Mouse (Mus musculus) hindbrain, embryonic 13.5 days (tissue): Measurements from ENCODE around the gene Matn4. TPM values are rescaled to one million over a fixed set of nuclear protein-coding genes. Genes with fewer than 3 reads are reported as not detected.

Experiments used
- ATAC-seq: fragments of 200-750 bp; cut with Nextera tagmentation; 2 replicates; pipeline ENCODE4 v1.8.0; 2017; ENCODE audit warnings: moderate TSS enrichment; ENCODE audit not compliant: low FRiP score
- H3K27ac ChIP-seq: fragments of 300-500 bp; sonication (generic); 2 replicates; pipeline ENCODE4 v1.5.1; 2015; ENCODE audit warnings: inconsistent platforms, mild to moderate bottlenecking, moderate library complexity
- H3K27me3 ChIP-seq: fragments of 300-500 bp; sonication (generic); 2 replicates; pipeline ENCODE4 v1.6.1; 2015; ENCODE audit warnings: mild to moderate bottlenecking, inconsistent platforms
- H3K36me3 ChIP-seq: fragments of 300-500 bp; sonication (generic); 2 replicates; pipeline ENCODE4 v1.6.1; 2015; ENCODE audit warnings: mild to moderate bottlenecking, inconsistent platforms
- H3K4me1 ChIP-seq: fragments of 300-500 bp; sonication (generic); replicated peaks from 2 replicates; pipeline ENCODE4 v1.6.1; 2015; ENCODE audit warnings: inconsistent platforms
- H3K4me2 ChIP-seq: fragments of 300-500 bp; sonication (generic); 2 replicates; pipeline ENCODE4 v1.6.1; 2015; ENCODE audit warnings: inconsistent platforms, mild to moderate bottlenecking, moderate library complexity
- H3K4me3 ChIP-seq: fragments of 300-500 bp; sonication (generic); 2 replicates; pipeline ENCODE4 v1.5.1; 2015; ENCODE audit warnings: mild to moderate bottlenecking, inconsistent platforms
- H3K9ac ChIP-seq: fragments of 300-500 bp; sonication (generic); 2 replicates; pipeline ENCODE4 v1.6.1; 2015; ENCODE audit warnings: mild to moderate bottlenecking, inconsistent platforms
- H3K9me3 ChIP-seq: fragments of 300-500 bp; sonication (generic); 2 replicates; pipeline ENCODE4 v1.6.1; 2016; ENCODE audit warnings: inconsistent platforms
- WGBS: fragments of 180-500 bp; shearing (Covaris S2); methylation state at CpG from one replicate; pipeline ENCODE4 v1.1.7; 2015; 5-methylcytosine and 5-hydroxymethylcytosine counted together
- polyA plus RNA-seq: library from polyadenylated mRNA; unstranded; fragments of >200 nt; fragmentation: Nextera tagmentation; extraction: Ambion mirVana; gene quantifications from 2 replicates; pipeline ENCODE4 v1.2.1, GENCODE M21; 2015

Gene Matn4
- polyA plus RNA-seq, 1 experiment from 2014 or later, result 2.3 TPM

DNA sequence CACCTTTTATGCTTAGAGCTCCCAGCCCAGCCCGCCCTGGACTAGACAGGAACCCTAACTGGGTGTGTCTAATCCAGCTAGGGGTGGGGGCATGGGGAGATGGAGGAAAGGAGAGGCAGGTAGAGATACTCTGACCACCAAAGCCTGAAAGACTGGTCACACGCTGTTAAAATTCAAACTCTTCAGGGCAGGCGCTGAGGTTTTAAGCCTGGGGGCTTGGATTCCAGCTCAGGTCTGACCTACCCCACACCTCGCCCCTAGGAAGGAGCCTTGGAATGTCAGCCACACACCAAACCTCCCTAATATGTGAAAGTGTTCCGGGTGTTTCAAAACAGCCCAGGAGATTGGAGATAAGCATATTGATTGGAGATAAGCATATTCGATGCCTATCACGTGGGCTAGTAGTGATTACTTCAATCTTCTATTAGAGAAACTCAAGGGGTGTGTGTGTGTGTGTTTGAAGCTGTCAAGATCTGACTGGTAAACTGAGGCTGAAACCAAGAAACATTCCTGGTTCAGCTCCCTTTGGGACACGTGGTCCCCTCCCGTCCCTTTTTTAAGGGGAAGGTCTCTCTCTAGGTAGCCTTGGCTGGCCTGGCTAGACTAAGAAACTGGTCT lies 28.4 kb upstream of the Matn4 start:
- peaks cover 9% of the 10 kb centered on the region; the same call in 1 of the 2 replicates for H3K27me3 ChIP-seq

GRCm38 (mm10) chr2:164432541-164433191 lies 27.7 kb upstream of the Matn4 start:
- Histone ChIP-seq H3K27me3 (peaks cover 9% of the 10 kb centered on the region; the same call in 1 of the 2 replicates), H3K4me3 (no peak overlapping the region), H3K27ac (no peak overlapping the region), H3K36me3 (no peaks in the 10 kb centered on the region), H3K4me1 (peaks cover 10% of the 10 kb centered on the region; the same call in 1 of the 2 replicates), H3K9me3 (no peaks in the 10 kb centered on the region), H3K9ac (no peak overlapping the region; the same call in 1 of the 2 replicates), H3K4me2 (no peak overlapping the region)
- 31% methylated on average over 22 of the region's 22 CpGs for WGBS
- ATAC-seq, result no peak

More for the DNA sequence above, 28.4 kb upstream of the Matn4 start:
- Histone ChIP-seq H3K9ac (no peak overlapping the region; the same call in 1 of the 2 replicates), H3K4me1 (peaks cover 10% of the 10 kb centered on the region; the same call in 1 of the 2 replicates), H3K9me3 (no peaks in the 10 kb centered on the region), H3K36me3 (no peaks in the 10 kb centered on the region), H3K4me2 (no peak overlapping the region), H3K27ac (no peak overlapping the region), H3K4me3 (no peak overlapping the region)
- WGBS, result 88% methylated on average over 9 of the region's 9 CpGs
- no peak for ATAC-seq

DNA sequence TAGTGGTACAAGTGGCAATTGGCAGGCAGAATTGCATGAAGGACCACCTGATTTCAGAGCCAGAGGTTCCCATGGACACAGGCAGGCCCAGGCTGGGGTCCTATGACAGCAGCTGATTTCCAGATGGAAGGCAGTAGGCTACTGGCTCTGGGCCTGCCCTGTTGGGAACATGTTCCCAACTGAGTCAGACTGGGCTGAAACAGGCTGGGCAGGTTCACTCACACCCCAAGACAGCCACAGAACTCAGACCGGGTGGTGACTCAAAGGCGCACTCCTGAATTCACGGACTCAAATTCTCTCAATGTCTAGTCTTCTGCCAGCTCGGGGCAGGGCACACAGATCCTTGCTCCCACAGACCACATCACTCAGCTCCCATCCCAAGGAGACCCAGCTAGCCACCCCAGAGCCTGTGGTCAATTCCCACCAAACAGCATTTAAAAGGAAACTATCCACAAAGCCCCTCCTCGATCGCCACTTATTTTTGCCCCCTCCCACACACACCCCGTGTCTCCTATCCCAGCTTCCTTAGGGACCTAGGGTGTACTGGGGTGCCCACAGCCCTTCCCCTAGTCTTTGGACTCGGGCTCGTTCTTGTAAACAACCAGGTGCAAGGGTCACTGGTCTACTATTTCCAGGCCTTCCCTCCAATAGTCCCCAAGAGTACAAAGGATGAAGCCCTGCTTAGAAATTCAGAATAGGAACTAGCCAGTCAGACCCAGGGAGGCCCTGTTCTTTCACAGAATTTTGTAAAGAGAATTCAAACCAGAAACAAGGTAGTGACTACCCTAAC lies 26.9 kb upstream of the Matn4 start:
- Histone ChIP-seq H3K4me1 (peaks cover 10% of the 10 kb centered on the region; the same call in 1 of the 2 replicates), H3K27me3 (peaks cover 9% of the 10 kb centered on the region; the same call in 1 of the 2 replicates)
- ATAC-seq, result no peak

GRCm38 (mm10) chr2:164430697-164431096 lies 25.7 kb upstream of the Matn4 start:
- no peaks in the 10 kb centered on the region for H3K9me3 ChIP-seq
- H3K9ac ChIP-seq, result no peak overlapping the region
- ATAC-seq, result no peak
- H3K4me1 ChIP-seq, result peaks cover 10% of the 10 kb centered on the region; the same call in 1 of the 2 replicates
- H3K27ac ChIP-seq, result no peak overlapping the region
- H3K4me2 ChIP-seq, result no peak overlapping the region
- H3K4me3 ChIP-seq, result no peak overlapping the region
- 17% methylated on average over 7 of the region's 7 CpGs for WGBS
- H3K36me3 ChIP-seq, result no peaks in the 10 kb centered on the region
- peaks cover 9% of the 10 kb centered on the region; the same call in 1 of the 2 replicates for H3K27me3 ChIP-seq

More for the DNA sequence above, 26.9 kb upstream of the Matn4 start:
- Histone ChIP-seq H3K36me3 (no peaks in the 10 kb centered on the region), H3K4me2 (no peak overlapping the region), H3K27ac (no peak overlapping the region), H3K9me3 (no peaks in the 10 kb centered on the region), H3K9ac (no peak overlapping the region), H3K4me3 (no peak overlapping the region)
- WGBS, result 65% methylated on average over 9 of the region's 9 CpGs

DNA sequence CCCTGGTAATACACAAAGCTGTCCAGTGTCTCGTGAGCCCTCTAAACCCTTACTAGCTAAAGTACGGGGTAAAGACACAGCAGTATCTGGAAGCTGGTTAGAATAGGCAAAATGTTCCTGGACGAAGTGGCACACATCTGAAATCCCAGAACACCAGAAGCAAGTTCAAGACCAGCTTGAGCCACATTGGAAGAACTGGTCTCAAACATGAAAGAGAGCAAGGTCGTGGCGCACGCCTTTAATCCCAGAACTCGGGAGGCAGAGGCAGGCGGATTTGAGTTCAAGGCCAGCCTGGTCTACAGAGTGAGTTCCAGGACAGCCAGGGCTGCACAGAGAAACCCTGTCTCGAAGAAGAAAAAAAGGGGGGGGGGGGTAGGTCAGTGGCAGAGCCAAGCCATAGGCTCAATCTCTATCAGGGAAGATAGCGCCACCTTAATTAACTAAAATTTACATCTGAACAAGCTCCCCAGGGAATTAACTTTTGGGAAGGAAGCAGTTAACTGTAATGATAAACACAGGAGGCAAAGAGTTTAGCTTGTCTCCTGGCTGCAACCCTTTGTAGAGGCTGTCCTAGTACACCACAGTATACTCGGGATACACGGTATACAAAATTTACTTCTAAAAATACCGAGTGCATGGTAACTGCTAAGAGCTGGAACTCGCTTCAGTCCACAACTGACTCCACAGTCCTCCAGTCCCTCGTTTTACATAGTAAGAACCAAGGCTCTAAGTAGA lies 25.1 kb upstream of the Matn4 start:
- H3K36me3 ChIP-seq, result no peaks in the 10 kb centered on the region
- no peak for ATAC-seq
- peaks cover 10% of the 10 kb centered on the region; the same call in 1 of the 2 replicates for H3K4me1 ChIP-seq
- H3K4me2 ChIP-seq, result no peak overlapping the region
- H3K9me3 ChIP-seq, result no peaks in the 10 kb centered on the region
- no peak overlapping the region for H3K27ac ChIP-seq
- H3K4me3 ChIP-seq, result no peak overlapping the region
- 49% methylated on average over 15 of the region's 15 CpGs for WGBS
- H3K9ac ChIP-seq, result no peak overlapping the region
- H3K27me3 ChIP-seq, result peaks cover 9% of the 10 kb centered on the region; the same call in 1 of the 2 replicates

DNA sequence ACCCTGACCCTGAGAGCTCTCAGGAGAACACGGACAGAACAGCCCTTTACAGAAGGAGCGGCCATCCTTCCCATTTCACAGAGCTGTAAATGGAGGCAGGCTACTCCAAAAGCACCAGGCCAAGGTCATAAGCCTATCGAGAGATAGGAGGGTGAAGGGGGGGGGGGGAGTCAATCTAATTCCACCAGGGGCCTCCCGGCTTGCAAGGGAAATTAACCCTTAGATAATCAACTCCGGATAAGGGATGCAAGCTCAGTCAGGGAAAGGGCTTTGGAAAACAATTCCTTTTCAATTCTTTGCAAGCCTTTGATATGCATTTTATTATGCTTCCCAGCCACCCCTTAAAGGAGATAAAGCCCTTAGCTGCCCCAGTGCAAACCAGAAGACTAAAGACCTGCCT lies 23.5 kb upstream of the Matn4 start:
- no peak overlapping the region for H3K27ac ChIP-seq
- 37% methylated on average over 5 of the region's 5 CpGs for WGBS
- no peak for ATAC-seq
- no peaks in the 10 kb centered on the region for H3K36me3 ChIP-seq
- H3K4me2 ChIP-seq, result no peak overlapping the region
- no peak overlapping the region for H3K4me3 ChIP-seq
- H3K9me3 ChIP-seq, result no peaks in the 10 kb centered on the region
- H3K9ac ChIP-seq, result no peak overlapping the region
- peaks cover 10% of the 10 kb centered on the region; the same call in 1 of the 2 replicates for H3K4me1 ChIP-seq
- peaks cover 9% of the 10 kb centered on the region; the same call in 1 of the 2 replicates for H3K27me3 ChIP-seq

DNA sequence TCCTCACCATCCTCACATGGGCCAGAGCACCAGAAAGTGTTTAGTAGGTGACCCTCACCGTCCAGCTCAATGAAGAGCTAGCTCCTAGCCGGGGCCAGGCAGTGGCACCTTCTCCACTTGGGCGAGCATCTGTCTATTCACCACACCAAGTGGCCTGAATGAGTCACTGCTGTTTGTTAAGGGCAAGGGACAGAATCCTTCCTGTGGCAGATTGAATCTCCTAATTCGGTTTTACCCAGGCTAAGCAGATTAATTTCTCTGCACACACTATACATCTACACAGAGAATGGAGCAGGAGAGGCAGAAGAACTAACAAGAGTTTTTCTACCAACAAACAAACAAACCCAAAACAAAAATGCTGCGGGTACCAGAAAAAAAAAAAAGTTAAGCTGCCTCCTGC lies 22.0 kb upstream of the Matn4 start:
- no peak for ATAC-seq
- H3K4me3 ChIP-seq, result no peak overlapping the region
- 0 out of 2 replicates have a peak, but pooled peaks cover 3% of the 10 kb centered on the region for H3K4me1 ChIP-seq
- no peak overlapping the region for H3K27ac ChIP-seq
- peaks cover 9% of the 10 kb centered on the region; the same call in 1 of the 2 replicates for H3K27me3 ChIP-seq
- no peak overlapping the region for H3K9ac ChIP-seq
- H3K9me3 ChIP-seq, result no peaks in the 10 kb centered on the region
- no peaks in the 10 kb centered on the region for H3K36me3 ChIP-seq
- 87% methylated on average over 5 of the region's 5 CpGs for WGBS
- H3K4me2 ChIP-seq, result no peak overlapping the region

GRCm38 (mm10) chr2:164426121-164426520 lies 21.2 kb upstream of the Matn4 start:
- 30% methylated on average over 12 of the region's 12 CpGs for WGBS
- H3K27me3 ChIP-seq, result peaks cover 8% of the 10 kb centered on the region; the same call in 1 of the 2 replicates
- H3K4me2 ChIP-seq, result no peak overlapping the region
- H3K4me1 ChIP-seq, result no peaks in the 10 kb centered on the region
- H3K36me3 ChIP-seq, result no peaks in the 10 kb centered on the region
- no peak overlapping the region for H3K4me3 ChIP-seq
- H3K9me3 ChIP-seq, result no peaks in the 10 kb centered on the region
- no peak overlapping the region for H3K9ac ChIP-seq
- no peak overlapping the region for H3K27ac ChIP-seq
- ATAC-seq, result no peak

DNA sequence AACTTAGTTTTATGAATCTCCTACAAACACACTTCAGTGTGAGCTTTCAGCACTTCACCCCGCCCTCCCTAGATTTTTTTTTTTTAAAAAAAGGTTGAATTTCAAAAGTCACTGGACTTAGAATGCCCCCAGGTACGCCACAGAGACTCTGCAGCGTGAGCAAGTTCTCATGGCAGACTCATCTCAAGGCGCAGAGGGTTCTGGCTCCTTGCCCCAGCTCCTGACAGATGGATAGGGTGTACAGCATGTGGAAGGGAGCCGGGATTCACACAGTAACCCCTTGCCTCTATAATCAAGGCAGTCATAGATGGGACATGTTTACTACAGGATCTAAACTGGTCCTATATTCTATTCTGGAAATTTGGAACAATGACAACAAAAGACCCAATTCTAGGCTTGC lies 20.4 kb upstream of the Matn4 start:
- 89% methylated on average over 5 of the region's 5 CpGs for WGBS
- ATAC-seq, result no peak

DNA sequence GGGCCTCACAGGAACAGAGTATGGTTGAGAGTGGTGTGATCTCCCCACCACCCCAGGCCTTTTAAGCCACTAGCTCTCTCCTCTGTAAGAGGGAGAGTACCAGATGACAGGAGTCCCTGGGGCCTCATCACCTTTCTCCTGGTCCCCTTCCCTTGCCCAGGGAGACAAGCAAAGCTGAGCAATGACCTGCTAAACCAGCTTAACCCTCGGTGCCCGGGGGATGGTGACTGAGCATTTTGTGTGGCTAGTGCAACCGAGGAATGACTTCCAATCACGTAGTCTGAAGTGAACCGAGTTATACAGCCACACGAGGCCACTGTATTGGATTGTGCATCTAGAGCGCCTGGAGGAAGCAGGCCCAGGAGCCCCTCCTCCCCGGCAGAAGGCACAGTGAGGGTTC lies 19.4 kb upstream of the Matn4 start:
- peaks cover 1% of the 10 kb centered on the region; the same call in 1 of the 2 replicates for H3K27me3 ChIP-seq
- no peak for ATAC-seq
- H3K4me3 ChIP-seq, result no peak overlapping the region
- no peaks in the 10 kb centered on the region for H3K9me3 ChIP-seq
- no peaks in the 10 kb centered on the region for H3K36me3 ChIP-seq
- H3K27ac ChIP-seq, result no peak overlapping the region
- 91% methylated on average over 8 of the region's 8 CpGs for WGBS
- H3K4me1 ChIP-seq, result no peaks in the 10 kb centered on the region
- H3K4me2 ChIP-seq, result no peak overlapping the region
- no peak overlapping the region for H3K9ac ChIP-seq

More for the DNA sequence above, 20.4 kb upstream of the Matn4 start:
- H3K9me3 ChIP-seq, result no peaks in the 10 kb centered on the region
- peaks cover 6% of the 10 kb centered on the region; the same call in 1 of the 2 replicates for H3K27me3 ChIP-seq
- no peak overlapping the region for H3K4me3 ChIP-seq
- no peak overlapping the region for H3K4me2 ChIP-seq
- H3K4me1 ChIP-seq, result no peaks in the 10 kb centered on the region
- H3K36me3 ChIP-seq, result no peaks in the 10 kb centered on the region
- H3K9ac ChIP-seq, result no peak overlapping the region
- no peak overlapping the region for H3K27ac ChIP-seq

GRCm38 (mm10) chr2:164423464-164423863 lies 18.5 kb upstream of the Matn4 start:
- Histone ChIP-seq H3K4me3 (no peak overlapping the region), H3K9me3 (no peaks in the 10 kb centered on the region), H3K36me3 (no peaks in the 10 kb centered on the region), H3K9ac (no peak overlapping the region), H3K27me3 (peaks cover 4% of the 10 kb centered on the region; the same call in 1 of the 2 replicates), H3K27ac (no peak overlapping the region), H3K4me1 (no peaks in the 10 kb centered on the region), H3K4me2 (no peak overlapping the region)
- no peak for ATAC-seq
- WGBS, result 86% methylated on average over 11 of the region's 11 CpGs
